Mouse (Mus musculus) stomach, embryonic 16.5 days (tissue): ENCODE data around the gene Gm21119. TPM values are rescaled to one million over a fixed set of nuclear protein-coding genes. Genes with fewer than 3 reads are reported as not detected.
"Not testable (repeated sequence)": the region's sequence is repeated elsewhere in the genome, so short reads cannot be mapped to it uniquely, and the experiment has no call there.

ENCODE experiments used
- ATAC-seq: fragments of 200-750 bp; cut with Nextera tagmentation; 2 replicates; pipeline ENCODE4 v1.8.0; 2017; ENCODE audit warnings: moderate number of reproducible peaks, moderate TSS enrichment; ENCODE audit not compliant: insufficient read depth, low FRiP score
- H3K27ac ChIP-seq: fragments of 300-500 bp; sonication (generic); 2 replicates; pipeline ENCODE4 v1.5.1; 2014; ENCODE audit warnings: low read length
- H3K27me3 ChIP-seq: fragments of 300-500 bp; sonication (generic); 2 replicates; pipeline ENCODE4 v1.6.1; 2014; ENCODE audit warnings: low read length, control low read depth, mixed read lengths; ENCODE audit not compliant: control insufficient read depth, insufficient read depth
- H3K36me3 ChIP-seq: fragments of 300-500 bp; sonication (generic); 2 replicates; pipeline ENCODE4 v1.6.1; 2014; ENCODE audit warnings: low read length; ENCODE audit not compliant: control insufficient read depth, insufficient read depth
- H3K4me1 ChIP-seq: fragments of 300-500 bp; sonication (generic); 2 replicates; pipeline ENCODE4 v1.6.1; 2014; ENCODE audit warnings: low read length, control low read depth, mixed read lengths; ENCODE audit not compliant: control insufficient read depth, insufficient read depth
- H3K4me2 ChIP-seq: fragments of 300-500 bp; sonication (generic); 2 replicates; pipeline ENCODE4 v1.6.1; 2014; ENCODE audit warnings: low read depth, low read length, mixed read lengths
- H3K4me3 ChIP-seq: fragments of 300-500 bp; sonication (generic); replicated peaks from 2 replicates; pipeline ENCODE4 v1.5.1; 2014; ENCODE audit warnings: mild to moderate bottlenecking, low read length
- H3K9ac ChIP-seq: fragments of 300-500 bp; sonication (generic); 2 replicates; pipeline ENCODE4 v1.6.1; 2014; ENCODE audit warnings: low read length
- H3K9me3 ChIP-seq: fragments of 300-500 bp; sonication (generic); replicated peaks from 2 replicates; pipeline ENCODE4 v1.6.1; 2016; ENCODE audit warnings: low read length, control low read depth; ENCODE audit not compliant: control insufficient read depth
- WGBS: fragments of 180-500 bp; shearing (Covaris S2); extraction: QIAGEN DNeasy Blood & Tissue Kit; methylation state at CpG from one replicate; pipeline ENCODE4 v1.1.7; 2014; 5-methylcytosine and 5-hydroxymethylcytosine counted together
- polyA plus RNA-seq: library from polyadenylated mRNA; unstranded; fragments of >200 nt; fragmentation: Nextera tagmentation; extraction: Ambion mirVana; gene quantifications from 2 replicates; pipeline ENCODE4 v1.2.1, GENCODE M21; 2015

The Gm21119 gene
- polyA plus RNA-seq, 1 experiment from 2014 or later = not detected

GRCm38 (mm10) chr8:20593841-20594240 is 20.9 kb upstream of the Gm21119 start:
- H3K9ac ChIP-seq, H3K27ac ChIP-seq, H3K9me3 ChIP-seq, H3K27me3 ChIP-seq, H3K4me1 ChIP-seq, H3K4me2 ChIP-seq, ATAC-seq, H3K36me3 ChIP-seq, H3K4me3 ChIP-seq: not testable (repeated sequence)
- no CpG with 5 or more reads among the region's 4 CpGs for WGBS

GRCm38 (mm10) chr8:20596081-20596841 is 18.5 kb upstream of the Gm21119 start:
- H3K4me3 ChIP-seq, H3K27me3 ChIP-seq, H3K9ac ChIP-seq, ATAC-seq, H3K27ac ChIP-seq, H3K4me1 ChIP-seq, H3K36me3 ChIP-seq, H3K9me3 ChIP-seq, H3K4me2 ChIP-seq: not testable (repeated sequence)
- WGBS = 86% methylated on average over 6 of the region's 9 CpGs

- H3K27ac ChIP-seq, H3K4me1 ChIP-seq, H3K27me3 ChIP-seq, H3K4me2 ChIP-seq, H3K4me3 ChIP-seq, H3K9me3 ChIP-seq, H3K36me3 ChIP-seq, H3K9ac ChIP-seq: not testable (repeated sequence)
- peak; percentile 82 for ATAC-seq
- WGBS = 75% methylated on average over 9 of the region's 13 CpGs
Measured at GRCm38 (mm10) chr8:20596842-20597708, 17.6 kb upstream of the Gm21119 start.

- not testable (repeated sequence) for H3K4me3 ChIP-seq, H3K27ac ChIP-seq, H3K36me3 ChIP-seq, H3K9me3 ChIP-seq, H3K4me2 ChIP-seq, H3K9ac ChIP-seq, H3K27me3 ChIP-seq, H3K4me1 ChIP-seq
- 76% methylated on average over 4 of the region's 10 CpGs for WGBS
- peak; percentile 82 for ATAC-seq
Measured at GRCm38 (mm10) chr8:20598300-20599170, 16.2 kb upstream of the Gm21119 start.

- not testable (repeated sequence) for H3K27ac ChIP-seq, H3K4me1 ChIP-seq, H3K9me3 ChIP-seq, H3K4me3 ChIP-seq, H3K36me3 ChIP-seq, ATAC-seq, H3K27me3 ChIP-seq, H3K9ac ChIP-seq, H3K4me2 ChIP-seq
- 87% methylated on average over 3 of the region's 6 CpGs for WGBS
Measured at GRCm38 (mm10) chr8:20599350-20599749, 15.4 kb upstream of the Gm21119 start.

GRCm38 (mm10) chr8:20610856-20611255 is 3.9 kb upstream of the Gm21119 start:
- not testable (repeated sequence) for H3K36me3 ChIP-seq, ATAC-seq, H3K4me1 ChIP-seq, H3K27me3 ChIP-seq, H3K9ac ChIP-seq, H3K27ac ChIP-seq, H3K4me3 ChIP-seq, H3K9me3 ChIP-seq, H3K4me2 ChIP-seq
- no CpG with 5 or more reads among the region's 1 CpGs for WGBS

- H3K4me1 ChIP-seq, H3K27me3 ChIP-seq, H3K9ac ChIP-seq, H3K9me3 ChIP-seq, H3K4me2 ChIP-seq, H3K36me3 ChIP-seq, H3K4me3 ChIP-seq, H3K27ac ChIP-seq, ATAC-seq: not testable (repeated sequence)
Measured at GRCm38 (mm10) chr8:20612721-20613120, 2.0 kb upstream of the Gm21119 start.

- not testable (repeated sequence) for H3K4me2 ChIP-seq, ATAC-seq, H3K27me3 ChIP-seq, H3K9ac ChIP-seq, H3K36me3 ChIP-seq, H3K4me3 ChIP-seq, H3K4me1 ChIP-seq, H3K9me3 ChIP-seq, H3K27ac ChIP-seq
- WGBS = 43% methylated on average over 1 of the region's 1 CpGs
Measured at GRCm38 (mm10) chr8:20630766-20631165, 16.0 kb downstream of the Gm21119 start.

- not testable (repeated sequence) for H3K4me2 ChIP-seq, H3K4me1 ChIP-seq, H3K27ac ChIP-seq, H3K9me3 ChIP-seq, ATAC-seq, H3K4me3 ChIP-seq, H3K27me3 ChIP-seq, H3K9ac ChIP-seq, H3K36me3 ChIP-seq
- no CpG with 5 or more reads among the region's 1 CpGs for WGBS
Measured at GRCm38 (mm10) chr8:20637931-20638330, 23.2 kb downstream of the Gm21119 start.
